Mouse (Mus musculus): ENCODE results near the gene Olfr9. TPM values are rescaled to one million over a fixed set of nuclear protein-coding genes. Genes with fewer than 3 reads are reported as not detected.
"Not testable (repeated sequence)": the region's sequence is repeated elsewhere in the genome, so short reads cannot be mapped to it uniquely, and the experiment has no call there.

Gene Olfr9
- polyA plus RNA-seq, 1 experiment from 2014 or later = not detected

- H3K4me3 ChIP-seq (ENCODE audit: low read depth, low read length) = no peak overlapping the region
- 44% methylated on average over 2 of the region's 2 CpGs for WGBS (ENCODE audit: insufficient replicate concordance)
- no peak overlapping the region for H3K27ac ChIP-seq (ENCODE audit: low read length)
- H3K9me3 ChIP-seq (replicated peaks; ENCODE audit: control insufficient read depth, low read length) = no peaks in the 10 kb centered on the region
- no peaks in the 10 kb centered on the region for H3K4me1 ChIP-seq (ENCODE audit: control insufficient read depth, low read depth, low read length)
- H3K9ac ChIP-seq (ENCODE audit: low read depth, low read length) = no peak overlapping the region
- H3K27me3 ChIP-seq (ENCODE audit: control insufficient read depth, insufficient read depth, low read depth, low read length) = peaks cover 12% of the 10 kb centered on the region
- H3K4me2 ChIP-seq (ENCODE audit: low read depth, low read length) = no peak overlapping the region
- H3K36me3 ChIP-seq (ENCODE audit: control insufficient read depth, insufficient read depth) = no peaks in the 10 kb centered on the region
- ATAC-seq (ENCODE audit: low read depth) = peak; percentile 94
Measured at GRCm38 (mm10) chr10:128964961-128965360, 24.3 kb upstream of the Olfr9 start.

DNA sequence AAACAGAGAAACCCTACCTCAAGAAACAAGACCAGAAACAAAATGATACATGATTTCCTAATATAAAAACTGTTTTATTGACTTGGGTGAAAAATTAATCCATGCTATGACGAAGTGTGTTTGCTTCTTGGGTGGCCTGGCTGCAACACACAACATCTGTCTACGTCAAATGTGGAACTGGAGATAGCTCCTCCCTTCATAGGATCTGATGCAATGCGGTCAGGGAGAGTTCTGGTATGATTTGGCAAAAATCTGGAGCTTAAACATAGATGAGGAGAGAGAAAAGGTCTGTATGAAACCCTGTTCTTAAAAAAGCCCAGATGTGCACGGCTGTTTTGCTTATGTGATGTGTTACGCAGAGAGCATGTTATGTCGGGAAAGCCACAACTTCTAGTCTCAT is 23.4 kb upstream of the Olfr9 start:
- 50% methylated on average over 6 of the region's 6 CpGs for WGBS (ENCODE audit: insufficient replicate concordance)
- peaks cover 9% of the 10 kb centered on the region for H3K27me3 ChIP-seq (ENCODE audit: control insufficient read depth, insufficient read depth, low read depth, low read length)
- no peak overlapping the region for H3K4me2 ChIP-seq (ENCODE audit: low read depth, low read length)
- H3K4me1 ChIP-seq (ENCODE audit: control insufficient read depth, low read depth, low read length) = no peaks in the 10 kb centered on the region
- no peaks in the 10 kb centered on the region for H3K9me3 ChIP-seq (replicated peaks; ENCODE audit: control insufficient read depth, low read length)
- no peak overlapping the region for H3K9ac ChIP-seq (ENCODE audit: low read depth, low read length)
- no peaks in the 10 kb centered on the region for H3K36me3 ChIP-seq (ENCODE audit: control insufficient read depth, insufficient read depth)
- no peak overlapping the region for H3K4me3 ChIP-seq (ENCODE audit: low read depth, low read length)
- ATAC-seq (ENCODE audit: low read depth) = no peak
- no peak overlapping the region for H3K27ac ChIP-seq (ENCODE audit: low read length)

- Histone ChIP-seq H3K4me2 (ENCODE audit: low read depth, low read length) (no peak overlapping the region), H3K36me3 (ENCODE audit: control insufficient read depth, insufficient read depth) (no peaks in the 10 kb centered on the region), H3K4me1 (ENCODE audit: control insufficient read depth, low read depth, low read length) (no peaks in the 10 kb centered on the region), H3K27ac (ENCODE audit: low read length) (no peak overlapping the region), H3K9ac (ENCODE audit: low read depth, low read length) (no peak overlapping the region), H3K9me3 (replicated peaks; ENCODE audit: control insufficient read depth, low read length) (no peaks in the 10 kb centered on the region), H3K4me3 (ENCODE audit: low read depth, low read length) (no peak overlapping the region), H3K27me3 (ENCODE audit: control insufficient read depth, insufficient read depth, low read depth, low read length) (peaks cover 6% of the 10 kb centered on the region; the same call in 1 of the 2 replicates)
- 47% methylated on average over 1 of the region's 1 CpGs for WGBS (ENCODE audit: insufficient replicate concordance)
- ATAC-seq (ENCODE audit: low read depth) = no peak
Measured at GRCm38 (mm10) chr10:128968341-128968749, 20.9 kb upstream of the Olfr9 start.

GRCm38 (mm10) chr10:128970740-128971250 is 18.4 kb upstream of the Olfr9 start:
- no peak overlapping the region for H3K9ac ChIP-seq (ENCODE audit: low read depth, low read length)
- H3K36me3 ChIP-seq (ENCODE audit: control insufficient read depth, insufficient read depth) = no peaks in the 10 kb centered on the region
- H3K9me3 ChIP-seq (replicated peaks; ENCODE audit: control insufficient read depth, low read length) = no peaks in the 10 kb centered on the region
- H3K27ac ChIP-seq (ENCODE audit: low read length) = no peak overlapping the region
- H3K4me3 ChIP-seq (ENCODE audit: low read depth, low read length) = no peak overlapping the region
- no peaks in the 10 kb centered on the region for H3K4me1 ChIP-seq (ENCODE audit: control insufficient read depth, low read depth, low read length)
- 20% methylated on average over 1 of the region's 1 CpGs for WGBS (ENCODE audit: insufficient replicate concordance)
- ATAC-seq (ENCODE audit: low read depth) = no peak
- H3K4me2 ChIP-seq (ENCODE audit: low read depth, low read length) = no peak overlapping the region
- peaks cover 6% of the 10 kb centered on the region; the same call in 1 of the 2 replicates for H3K27me3 ChIP-seq (ENCODE audit: control insufficient read depth, insufficient read depth, low read depth, low read length)

DNA sequence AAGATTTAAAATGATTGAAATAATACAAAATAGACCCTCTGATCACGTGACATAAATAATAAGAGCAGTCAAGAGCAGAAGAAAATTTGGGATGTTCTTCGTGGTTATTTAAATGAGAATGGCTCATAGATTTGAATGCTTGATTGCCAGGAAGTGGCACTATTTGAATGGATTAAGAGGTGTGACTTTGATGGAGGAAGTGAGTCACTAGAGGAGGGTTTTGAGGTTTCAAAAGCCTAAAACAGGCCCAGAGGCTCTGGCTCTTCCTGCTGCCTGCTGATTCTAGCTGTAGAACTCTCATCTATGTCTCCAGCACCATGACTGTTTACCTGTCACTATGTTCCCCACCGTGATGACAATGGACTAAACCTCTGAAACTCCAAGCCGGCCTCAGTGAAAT is 16.4 kb upstream of the Olfr9 start:
- no peak for ATAC-seq (ENCODE audit: low read depth)
- Histone ChIP-seq H3K9me3 (replicated peaks; ENCODE audit: control insufficient read depth, low read length) (no peaks in the 10 kb centered on the region), H3K4me2 (ENCODE audit: low read depth, low read length) (no peak overlapping the region), H3K36me3 (ENCODE audit: control insufficient read depth, insufficient read depth) (no peaks in the 10 kb centered on the region), H3K9ac (ENCODE audit: low read depth, low read length) (no peak overlapping the region), H3K27me3 (ENCODE audit: control insufficient read depth, insufficient read depth, low read depth, low read length) (peaks cover 8% of the 10 kb centered on the region), H3K4me3 (ENCODE audit: low read depth, low read length) (no peak overlapping the region), H3K4me1 (ENCODE audit: control insufficient read depth, low read depth, low read length) (no peaks in the 10 kb centered on the region), H3K27ac (ENCODE audit: low read length) (no peak overlapping the region)
- 49% methylated on average over 4 of the region's 4 CpGs for WGBS (ENCODE audit: insufficient replicate concordance)

GRCm38 (mm10) chr10:128976395-128976794 is 12.8 kb upstream of the Olfr9 start:
- no peak for ATAC-seq (ENCODE audit: low read depth)
- no peak overlapping the region for H3K27ac ChIP-seq (ENCODE audit: low read length)
- 27% methylated on average over 3 of the region's 3 CpGs for WGBS (ENCODE audit: insufficient replicate concordance)

DNA sequence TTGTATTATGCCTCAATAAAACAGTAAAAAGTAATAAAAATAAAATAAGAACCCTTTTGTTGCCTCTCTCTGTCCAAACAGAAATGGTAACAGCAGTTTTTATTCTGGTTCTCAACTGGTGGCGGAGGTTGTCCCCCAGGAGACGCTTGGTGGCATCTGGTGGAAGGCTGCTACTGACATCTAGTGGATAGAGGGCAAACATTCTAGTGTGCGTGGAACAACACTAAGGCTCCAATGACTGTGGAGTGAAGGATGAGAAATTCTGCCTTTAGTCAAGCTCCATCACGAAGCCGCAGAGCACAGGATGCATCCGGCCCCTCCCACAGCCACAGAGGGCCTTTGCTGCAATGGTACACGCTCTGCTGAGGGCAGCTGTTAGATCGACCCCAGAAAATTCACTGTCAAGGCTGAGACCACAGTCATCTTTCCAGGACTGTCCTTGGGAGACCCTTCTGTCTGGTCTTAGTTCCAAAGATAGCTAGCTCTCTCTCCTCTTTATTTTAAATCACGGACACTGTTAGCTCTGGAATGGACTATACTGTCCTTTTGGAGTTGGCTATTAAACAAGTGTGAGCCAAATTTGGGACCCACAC is 11.6 kb upstream of the Olfr9 start:
- Histone ChIP-seq H3K4me3 (ENCODE audit: low read depth, low read length) (no peak overlapping the region), H3K9ac (ENCODE audit: low read depth, low read length) (no peak overlapping the region), H3K4me2 (ENCODE audit: low read depth, low read length) (no peak overlapping the region), H3K27me3 (ENCODE audit: control insufficient read depth, insufficient read depth, low read depth, low read length) (peaks cover 5% of the 10 kb centered on the region), H3K9me3 (replicated peaks; ENCODE audit: control insufficient read depth, low read length) (no peaks in the 10 kb centered on the region), H3K36me3 (ENCODE audit: control insufficient read depth, insufficient read depth) (no peaks in the 10 kb centered on the region), H3K4me1 (ENCODE audit: control insufficient read depth, low read depth, low read length) (no peaks in the 10 kb centered on the region), H3K27ac (ENCODE audit: low read length) (no peak overlapping the region)
- ATAC-seq (ENCODE audit: low read depth) = no peak
- WGBS (ENCODE audit: insufficient replicate concordance) = 21% methylated on average over 9 of the region's 9 CpGs

More at GRCm38 (mm10) chr10:128976395-128976794, 12.8 kb upstream of the Olfr9 start:
- H3K36me3 ChIP-seq (ENCODE audit: control insufficient read depth, insufficient read depth) = no peaks in the 10 kb centered on the region
- H3K9me3 ChIP-seq (replicated peaks; ENCODE audit: control insufficient read depth, low read length) = no peaks in the 10 kb centered on the region
- peaks cover 5% of the 10 kb centered on the region for H3K27me3 ChIP-seq (ENCODE audit: control insufficient read depth, insufficient read depth, low read depth, low read length)
- H3K4me2 ChIP-seq (ENCODE audit: low read depth, low read length) = no peak overlapping the region
- H3K4me1 ChIP-seq (ENCODE audit: control insufficient read depth, low read depth, low read length) = no peaks in the 10 kb centered on the region
- H3K4me3 ChIP-seq (ENCODE audit: low read depth, low read length) = no peak overlapping the region
- no peak overlapping the region for H3K9ac ChIP-seq (ENCODE audit: low read depth, low read length)

DNA sequence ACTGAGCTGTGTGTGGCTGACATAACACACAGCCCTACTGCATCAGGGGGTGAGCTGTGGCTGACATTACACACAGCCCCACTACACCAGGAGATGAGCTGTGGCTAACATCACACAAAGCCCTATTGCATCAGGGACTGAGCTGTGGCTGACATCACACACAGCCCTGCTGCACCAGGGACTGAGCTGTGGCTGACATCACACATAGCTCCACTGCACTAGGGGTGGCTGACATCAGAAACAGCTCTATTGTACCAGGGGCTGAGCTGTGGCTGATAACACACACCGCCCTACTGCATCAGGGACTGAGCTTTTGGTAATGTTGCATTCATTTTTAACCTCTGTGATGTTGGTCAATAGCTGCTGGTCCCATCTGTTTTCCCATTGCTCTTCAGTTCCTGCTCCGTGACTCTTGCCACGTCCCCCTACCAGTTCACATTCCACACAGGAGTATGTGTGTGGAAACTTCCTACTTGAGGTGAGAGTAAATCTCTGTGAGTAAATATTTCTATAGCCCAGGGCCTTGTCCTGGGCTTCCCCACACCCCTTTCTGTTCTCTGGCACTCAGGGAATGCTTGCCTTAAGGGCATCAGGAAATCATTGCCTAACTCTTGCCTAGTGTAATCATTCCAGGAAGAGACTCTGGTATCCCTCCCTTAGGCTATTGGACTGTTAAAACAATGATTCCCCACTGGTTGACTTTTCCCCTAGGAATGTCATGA is 8.4 kb upstream of the Olfr9 start:
- Histone ChIP-seq H3K36me3 (ENCODE audit: control insufficient read depth, insufficient read depth) (no peaks in the 10 kb centered on the region), H3K9me3 (replicated peaks; ENCODE audit: control insufficient read depth, low read length) (no peaks in the 10 kb centered on the region), H3K9ac (ENCODE audit: low read depth, low read length) (no peak overlapping the region), H3K27ac (ENCODE audit: low read length) (no peak overlapping the region), H3K4me2 (ENCODE audit: low read depth, low read length) (no peak overlapping the region), H3K27me3 (ENCODE audit: control insufficient read depth, insufficient read depth, low read depth, low read length) (peaks cover 2% of the 10 kb centered on the region; the same call in 1 of the 2 replicates), H3K4me1 (ENCODE audit: control insufficient read depth, low read depth, low read length) (no peaks in the 10 kb centered on the region), H3K4me3 (ENCODE audit: low read depth, low read length) (no peak overlapping the region)
- WGBS (ENCODE audit: insufficient replicate concordance) = 44% methylated on average over 3 of the region's 3 CpGs
- ATAC-seq (ENCODE audit: low read depth) = no peak

- H3K4me2 ChIP-seq (ENCODE audit: low read depth, low read length); H3K36me3 ChIP-seq (ENCODE audit: control insufficient read depth, insufficient read depth); H3K27me3 ChIP-seq (ENCODE audit: control insufficient read depth, insufficient read depth, low read depth, low read length); H3K4me3 ChIP-seq (ENCODE audit: low read depth, low read length); ATAC-seq (ENCODE audit: low read depth); H3K4me1 ChIP-seq (ENCODE audit: control insufficient read depth, low read depth, low read length); H3K9ac ChIP-seq (ENCODE audit: low read depth, low read length); H3K9me3 ChIP-seq (replicated peaks; ENCODE audit: control insufficient read depth, low read length); H3K27ac ChIP-seq (ENCODE audit: low read length): not testable (repeated sequence)
- WGBS (ENCODE audit: insufficient replicate concordance) = 39% methylated on average over 7 of the region's 10 CpGs
Measured at GRCm38 (mm10) chr10:128990129-128990850, 1.1 kb downstream of the Olfr9 start.

Measured in liver, embryonic 16.5 days (tissue).